Mouse (Mus musculus): ENCODE data around the gene Stat5b. TPM values are rescaled to one million over a fixed set of nuclear protein-coding genes. Genes with fewer than 3 reads are reported as not detected.

The Stat5b gene
- polyA plus RNA-seq, 1 experiment from 2014 or later, result 13.4 TPM

GRCm38 (mm10) chr11:100819048-100819447 lies 31.5 kb downstream of the Stat5b start:
- no peak for DNase-seq (ENCODE audit: low spot score)
- Histone ChIP-seq H3K4me2 (replicated peaks; ENCODE audit: low read depth, low read length) (no peak overlapping the region), H3K4me1 (replicated peaks; ENCODE audit: control insufficient read depth, insufficient read depth, low read length) (no peaks in the 10 kb centered on the region), H3K36me3 (ENCODE audit: control insufficient read depth, insufficient read depth, low read length) (no peaks in the 10 kb centered on the region), H3K27me3 (ENCODE audit: control insufficient read depth, insufficient read depth, low read length) (no peaks in the 10 kb centered on the region), H3K9ac (ENCODE audit: low read depth, low read length) (no peak overlapping the region), H3K4me3 (ENCODE audit: low read depth, low read length) (no peak overlapping the region), H3K9me3 (ENCODE audit: control insufficient read depth, low read length) (no peaks in the 10 kb centered on the region), H3K27ac (ENCODE audit: low read depth, low read length) (no peak overlapping the region)
- ATAC-seq (ENCODE audit: low FRiP score), result no peak
- WGBS, result 84% methylated on average over 8 of the region's 8 CpGs

GRCm38 (mm10) chr11:100818359-100819012 lies 32.0 kb downstream of the Stat5b start:
- DNase-seq (ENCODE audit: low spot score) (no peak), ATAC-seq (ENCODE audit: low FRiP score) (no peak)
- no peak overlapping the region for H3K4me2 ChIP-seq (replicated peaks; ENCODE audit: low read depth, low read length)
- H3K27ac ChIP-seq (ENCODE audit: low read depth, low read length), result no peak overlapping the region
- H3K4me3 ChIP-seq (ENCODE audit: low read depth, low read length), result no peak overlapping the region
- no peaks in the 10 kb centered on the region for H3K9me3 ChIP-seq (ENCODE audit: control insufficient read depth, low read length)
- no peaks in the 10 kb centered on the region for H3K36me3 ChIP-seq (ENCODE audit: control insufficient read depth, insufficient read depth, low read length)
- 95% methylated on average over 15 of the region's 15 CpGs for WGBS
- H3K4me1 ChIP-seq (replicated peaks; ENCODE audit: control insufficient read depth, insufficient read depth, low read length), result no peaks in the 10 kb centered on the region
- H3K27me3 ChIP-seq (ENCODE audit: control insufficient read depth, insufficient read depth, low read length), result no peaks in the 10 kb centered on the region
- no peak overlapping the region for H3K9ac ChIP-seq (ENCODE audit: low read depth, low read length)

- DNase-seq (ENCODE audit: low spot score), result no peak
- H3K27ac ChIP-seq (ENCODE audit: low read depth, low read length), result no peak overlapping the region
- no peaks in the 10 kb centered on the region for H3K36me3 ChIP-seq (ENCODE audit: control insufficient read depth, insufficient read depth, low read length)
- H3K4me3 ChIP-seq (ENCODE audit: low read depth, low read length), result no peak overlapping the region
- no peaks in the 10 kb centered on the region for H3K9me3 ChIP-seq (ENCODE audit: control insufficient read depth, low read length)
- H3K9ac ChIP-seq (ENCODE audit: low read depth, low read length), result no peak overlapping the region
- H3K27me3 ChIP-seq (ENCODE audit: control insufficient read depth, insufficient read depth, low read length), result no peaks in the 10 kb centered on the region
- no peaks in the 10 kb centered on the region for H3K4me1 ChIP-seq (replicated peaks; ENCODE audit: control insufficient read depth, insufficient read depth, low read length)
- no peak for ATAC-seq (ENCODE audit: low FRiP score)
- no peak overlapping the region for H3K4me2 ChIP-seq (replicated peaks; ENCODE audit: low read depth, low read length)
- 72% methylated on average over 9 of the region's 9 CpGs for WGBS
These were observed 33.2 kb downstream of the Stat5b start for GRCm38 (mm10) chr11:100817311-100817710.

GRCm38 (mm10) chr11:100816801-100817200 lies 33.7 kb downstream of the Stat5b start:
- no peak for ATAC-seq (ENCODE audit: low FRiP score)
- Histone ChIP-seq H3K27me3 (ENCODE audit: control insufficient read depth, insufficient read depth, low read length) (no peaks in the 10 kb centered on the region), H3K27ac (ENCODE audit: low read depth, low read length) (no peak overlapping the region), H3K4me1 (replicated peaks; ENCODE audit: control insufficient read depth, insufficient read depth, low read length) (no peaks in the 10 kb centered on the region), H3K4me2 (replicated peaks; ENCODE audit: low read depth, low read length) (no peak overlapping the region), H3K9ac (ENCODE audit: low read depth, low read length) (no peak overlapping the region), H3K9me3 (ENCODE audit: control insufficient read depth, low read length) (no peaks in the 10 kb centered on the region), H3K36me3 (ENCODE audit: control insufficient read depth, insufficient read depth, low read length) (no peaks in the 10 kb centered on the region), H3K4me3 (ENCODE audit: low read depth, low read length) (no peak overlapping the region)
- no peak for DNase-seq (ENCODE audit: low spot score)
- WGBS, result 87% methylated on average over 4 of the region's 4 CpGs

GRCm38 (mm10) chr11:100816342-100816741 lies 34.2 kb downstream of the Stat5b start:
- Histone ChIP-seq H3K27me3 (ENCODE audit: control insufficient read depth, insufficient read depth, low read length) (no peaks in the 10 kb centered on the region), H3K27ac (ENCODE audit: low read depth, low read length) (no peak overlapping the region), H3K4me1 (replicated peaks; ENCODE audit: control insufficient read depth, insufficient read depth, low read length) (no peaks in the 10 kb centered on the region), H3K9ac (ENCODE audit: low read depth, low read length) (no peak overlapping the region), H3K36me3 (ENCODE audit: control insufficient read depth, insufficient read depth, low read length) (no peaks in the 10 kb centered on the region), H3K9me3 (ENCODE audit: control insufficient read depth, low read length) (no peaks in the 10 kb centered on the region), H3K4me2 (replicated peaks; ENCODE audit: low read depth, low read length) (no peak overlapping the region), H3K4me3 (ENCODE audit: low read depth, low read length) (no peak overlapping the region)
- 94% methylated on average over 3 of the region's 3 CpGs for WGBS
- no peak for DNase-seq (ENCODE audit: low spot score)
- no peak for ATAC-seq (ENCODE audit: low FRiP score)

- Histone ChIP-seq H3K4me2 (replicated peaks; ENCODE audit: low read depth, low read length) (no peak overlapping the region), H3K4me1 (replicated peaks; ENCODE audit: control insufficient read depth, insufficient read depth, low read length) (no peaks in the 10 kb centered on the region), H3K27ac (ENCODE audit: low read depth, low read length) (no peak overlapping the region), H3K4me3 (ENCODE audit: low read depth, low read length) (no peak overlapping the region), H3K9ac (ENCODE audit: low read depth, low read length) (no peak overlapping the region), H3K36me3 (ENCODE audit: control insufficient read depth, insufficient read depth, low read length) (no peaks in the 10 kb centered on the region), H3K9me3 (ENCODE audit: control insufficient read depth, low read length) (no peaks in the 10 kb centered on the region), H3K27me3 (ENCODE audit: control insufficient read depth, insufficient read depth, low read length) (no peaks in the 10 kb centered on the region)
- 79% methylated on average over 13 of the region's 13 CpGs for WGBS
- DNase-seq (ENCODE audit: low spot score), result no peak
- ATAC-seq (ENCODE audit: low FRiP score), result no peak
These were observed 36.0 kb downstream of the Stat5b start for GRCm38 (mm10) chr11:100814498-100814897.

- Histone ChIP-seq H3K4me2 (replicated peaks; ENCODE audit: low read depth, low read length) (no peak overlapping the region), H3K4me1 (replicated peaks; ENCODE audit: control insufficient read depth, insufficient read depth, low read length) (no peaks in the 10 kb centered on the region), H3K27me3 (ENCODE audit: control insufficient read depth, insufficient read depth, low read length) (no peaks in the 10 kb centered on the region), H3K4me3 (ENCODE audit: low read depth, low read length) (no peak overlapping the region), H3K9ac (ENCODE audit: low read depth, low read length) (no peak overlapping the region), H3K36me3 (ENCODE audit: control insufficient read depth, insufficient read depth, low read length) (no peaks in the 10 kb centered on the region), H3K9me3 (ENCODE audit: control insufficient read depth, low read length) (no peaks in the 10 kb centered on the region), H3K27ac (ENCODE audit: low read depth, low read length) (no peak overlapping the region)
- ATAC-seq (ENCODE audit: low FRiP score), result no peak
- 78% methylated on average over 2 of the region's 2 CpGs for WGBS
- no peak for DNase-seq (ENCODE audit: low spot score)
These were observed 39.4 kb downstream of the Stat5b start for GRCm38 (mm10) chr11:100811132-100811531.

GRCm38 (mm10) chr11:100810516-100810915 lies 40.0 kb downstream of the Stat5b start:
- Histone ChIP-seq H3K9me3 (ENCODE audit: control insufficient read depth, low read length) (no peaks in the 10 kb centered on the region), H3K4me1 (replicated peaks; ENCODE audit: control insufficient read depth, insufficient read depth, low read length) (no peaks in the 10 kb centered on the region), H3K27ac (ENCODE audit: low read depth, low read length) (no peak overlapping the region), H3K4me2 (replicated peaks; ENCODE audit: low read depth, low read length) (no peak overlapping the region), H3K9ac (ENCODE audit: low read depth, low read length) (no peak overlapping the region), H3K36me3 (ENCODE audit: control insufficient read depth, insufficient read depth, low read length) (no peaks in the 10 kb centered on the region), H3K4me3 (ENCODE audit: low read depth, low read length) (no peak overlapping the region), H3K27me3 (ENCODE audit: control insufficient read depth, insufficient read depth, low read length) (no peaks in the 10 kb centered on the region)
- DNase-seq (ENCODE audit: low spot score) (no peak), ATAC-seq (ENCODE audit: low FRiP score) (no peak)
- WGBS, result 68% methylated on average over 9 of the region's 9 CpGs
